Mouse (Mus musculus): ENCODE measurements around the gene Whamm. TPM values are rescaled to one million over a fixed set of nuclear protein-coding genes. Genes with fewer than 3 reads are reported as not detected.
A peak's percentile ranks its signal among the peaks of the same experiment; 100 is the strongest.

Gene Whamm
- polyA plus RNA-seq, 1 experiment from 2014 or later, result 6.2 TPM

GRCm38 (mm10) chr7:81566332-81566731 lies 4.7 kb upstream of the Whamm start:
- Histone ChIP-seq H3K36me3 (no peaks in the 10 kb centered on the region), H3K27ac (no peak overlapping the region), H3K4me2 (no peak overlapping the region), H3K9me3 (no peaks in the 10 kb centered on the region), H3K9ac (no peak overlapping the region), H3K4me1 (replicated peaks) (peaks cover 9% of the 10 kb centered on the region; the same call in 1 of the 2 replicates), H3K27me3 (no peaks in the 10 kb centered on the region), H3K4me3 (no peak overlapping the region)
- ATAC-seq (ENCODE audit: low FRiP score), result no peak
- 86% methylated on average over 4 of the region's 4 CpGs for WGBS

GRCm38 (mm10) chr7:81566892-81567291 lies 4.2 kb upstream of the Whamm start, which contains the start of gene Fsd2:
Gene Fsd2 (minus strand): TSS chr7:81566944.
- H3K4me1 ChIP-seq (replicated peaks), result peaks cover 9% of the 10 kb centered on the region
- ATAC-seq (ENCODE audit: low FRiP score), result no peak
- no peaks in the 10 kb centered on the region for H3K9me3 ChIP-seq
- H3K27me3 ChIP-seq, result no peaks in the 10 kb centered on the region
- no peaks in the 10 kb centered on the region for H3K36me3 ChIP-seq
- H3K4me2 ChIP-seq, result no peak within 1 kb of the TSS
- H3K4me3 ChIP-seq, result no peak within 1 kb of the TSS
- peak within 1 kb of the TSS; percentile 62 for H3K27ac ChIP-seq
- 82% methylated on average over 9 of the region's 9 CpGs for WGBS
- H3K9ac ChIP-seq, result peak within 1 kb of the TSS; percentile 29; the same call in 1 of the 2 replicates

GRCm38 (mm10) chr7:81567396-81567795 lies 3.7 kb upstream of the Whamm start:
- Histone ChIP-seq H3K4me3 (no peak overlapping the region), H3K27ac (no peak overlapping the region), H3K9ac (no peak overlapping the region), H3K4me2 (no peak overlapping the region), H3K36me3 (no peaks in the 10 kb centered on the region), H3K4me1 (replicated peaks) (peaks cover 14% of the 10 kb centered on the region), H3K27me3 (no peaks in the 10 kb centered on the region), H3K9me3 (no peaks in the 10 kb centered on the region)
- 94% methylated on average over 5 of the region's 5 CpGs for WGBS
- ATAC-seq (ENCODE audit: low FRiP score), result no peak

- WGBS, result 100% methylated on average over 1 of the region's 1 CpGs
- H3K4me1 ChIP-seq (replicated peaks), result peaks cover 28% of the 10 kb centered on the region
- H3K9me3 ChIP-seq, result no peaks in the 10 kb centered on the region
- no peak overlapping the region for H3K9ac ChIP-seq
- H3K36me3 ChIP-seq, result peaks cover under 1% of the 10 kb centered on the region; the same call in 1 of the 2 replicates
- no peak overlapping the region for H3K4me3 ChIP-seq
- no peak overlapping the region for H3K27ac ChIP-seq
- no peak for ATAC-seq (ENCODE audit: low FRiP score)
- H3K4me2 ChIP-seq, result no peak overlapping the region
- no peaks in the 10 kb centered on the region for H3K27me3 ChIP-seq
Observed at GRCm38 (mm10) chr7:81569851-81570250, 1.2 kb upstream of the Whamm start.

GRCm38 (mm10) chr7:81570271-81570670 lies 795 bp upstream of the Whamm start:
- Histone ChIP-seq H3K27ac (no peak overlapping the region), H3K4me2 (no peak overlapping the region), H3K4me1 (replicated peaks) (peaks cover 28% of the 10 kb centered on the region), H3K9me3 (no peaks in the 10 kb centered on the region), H3K36me3 (peaks cover 5% of the 10 kb centered on the region; the same call in 1 of the 2 replicates), H3K4me3 (no peak overlapping the region), H3K27me3 (no peaks in the 10 kb centered on the region), H3K9ac (no peak overlapping the region)
- 89% methylated on average over 3 of the region's 3 CpGs for WGBS
- no peak for ATAC-seq (ENCODE audit: low FRiP score)

- no peak overlapping the region for H3K9ac ChIP-seq
- under 1% methylated on average over 5 of the region's 5 CpGs for WGBS
- H3K36me3 ChIP-seq, result peaks cover 9% of the 10 kb centered on the region
- peak overlapping the region; percentile 66 for H3K4me2 ChIP-seq
- no peak for ATAC-seq (ENCODE audit: low FRiP score)
- peaks cover 25% of the 10 kb centered on the region for H3K4me1 ChIP-seq (replicated peaks)
- H3K27ac ChIP-seq, result no peak overlapping the region
- peak overlapping the region; percentile 88 for H3K4me3 ChIP-seq
- no peaks in the 10 kb centered on the region for H3K27me3 ChIP-seq
- H3K9me3 ChIP-seq, result no peaks in the 10 kb centered on the region
Observed at GRCm38 (mm10) chr7:81570752-81571107, 336 bp upstream of the Whamm start.

GRCm38 (mm10) chr7:81571941-81572441 lies 925 bp downstream of the Whamm start:
- H3K36me3 ChIP-seq, result peaks cover 16% of the 10 kb centered on the region
- H3K4me1 ChIP-seq (replicated peaks), result peaks cover 24% of the 10 kb centered on the region
- ATAC-seq (ENCODE audit: low FRiP score), result no peak
- no peaks in the 10 kb centered on the region for H3K9me3 ChIP-seq
- H3K27ac ChIP-seq, result peak overlapping the region; percentile 97
- peak overlapping the region; percentile 66 for H3K4me2 ChIP-seq
- peak overlapping the region; percentile 88 for H3K4me3 ChIP-seq
- peak overlapping the region; percentile 94 for H3K9ac ChIP-seq
- 19% methylated on average over 15 of the region's 15 CpGs for WGBS
- no peaks in the 10 kb centered on the region for H3K27me3 ChIP-seq

GRCm38 (mm10) chr7:81572610-81573268 lies 1.7 kb downstream of the Whamm start:
- ATAC-seq (ENCODE audit: low FRiP score), result no peak
- WGBS, result 81% methylated on average over 6 of the region's 6 CpGs
- H3K9ac ChIP-seq, result peak overlapping the region; percentile 94; the same call in 1 of the 2 replicates
- no peaks in the 10 kb centered on the region for H3K9me3 ChIP-seq
- peak overlapping the region; percentile 88 for H3K4me3 ChIP-seq
- H3K27me3 ChIP-seq, result no peaks in the 10 kb centered on the region
- H3K27ac ChIP-seq, result no peak overlapping the region
- H3K36me3 ChIP-seq, result peaks cover 18% of the 10 kb centered on the region
- peaks cover 24% of the 10 kb centered on the region for H3K4me1 ChIP-seq (replicated peaks)
- H3K4me2 ChIP-seq, result peak overlapping the region; percentile 66

GRCm38 (mm10) chr7:81573397-81573796 lies 2.3 kb downstream of the Whamm start:
- Histone ChIP-seq H3K4me1 (replicated peaks) (peaks cover 24% of the 10 kb centered on the region), H3K27ac (no peak overlapping the region), H3K4me3 (no peak overlapping the region), H3K9me3 (no peaks in the 10 kb centered on the region), H3K36me3 (peaks cover 24% of the 10 kb centered on the region), H3K27me3 (no peaks in the 10 kb centered on the region), H3K9ac (no peak overlapping the region), H3K4me2 (peak overlapping the region; percentile 66; the same call in 1 of the 2 replicates)
- ATAC-seq (ENCODE audit: low FRiP score), result no peak
- WGBS, result 93% methylated on average over 6 of the region's 6 CpGs

- Histone ChIP-seq H3K9ac (no peak overlapping the region), H3K4me2 (peak overlapping the region; percentile 66; the same call in 1 of the 2 replicates), H3K9me3 (no peaks in the 10 kb centered on the region), H3K27ac (no peak overlapping the region), H3K27me3 (no peaks in the 10 kb centered on the region), H3K4me1 (replicated peaks) (peaks cover 24% of the 10 kb centered on the region), H3K4me3 (no peak overlapping the region), H3K36me3 (peaks cover 29% of the 10 kb centered on the region)
- ATAC-seq (ENCODE audit: low FRiP score), result no peak
- WGBS, result 94% methylated on average over 9 of the region's 9 CpGs
Observed at GRCm38 (mm10) chr7:81573821-81574220, 2.8 kb downstream of the Whamm start.

- Histone ChIP-seq H3K36me3 (peaks cover 41% of the 10 kb centered on the region), H3K27ac (no peak overlapping the region), H3K4me1 (replicated peaks) (peaks cover 24% of the 10 kb centered on the region), H3K4me2 (no peak overlapping the region), H3K9me3 (no peaks in the 10 kb centered on the region), H3K27me3 (no peaks in the 10 kb centered on the region), H3K4me3 (no peak overlapping the region), H3K9ac (no peak overlapping the region)
- WGBS, result 91% methylated on average over 10 of the region's 10 CpGs
- ATAC-seq (ENCODE audit: low FRiP score), result no peak
Observed at GRCm38 (mm10) chr7:81575606-81576005, 4.5 kb downstream of the Whamm start.

GRCm38 (mm10) chr7:81577872-81578271 lies 6.8 kb downstream of the Whamm start:
- Histone ChIP-seq H3K27ac (no peak overlapping the region), H3K4me3 (no peak overlapping the region), H3K9ac (no peak overlapping the region), H3K4me2 (no peak overlapping the region), H3K36me3 (peaks cover 41% of the 10 kb centered on the region), H3K4me1 (replicated peaks) (peaks cover 12% of the 10 kb centered on the region), H3K27me3 (no peaks in the 10 kb centered on the region), H3K9me3 (no peaks in the 10 kb centered on the region)
- ATAC-seq (ENCODE audit: low FRiP score), result no peak
- 94% methylated on average over 3 of the region's 3 CpGs for WGBS

GRCm38 (mm10) chr7:81578413-81578812 lies 7.3 kb downstream of the Whamm start:
- Histone ChIP-seq H3K36me3 (peaks cover 41% of the 10 kb centered on the region), H3K27me3 (no peaks in the 10 kb centered on the region), H3K9ac (no peak overlapping the region), H3K4me1 (replicated peaks) (peaks cover 7% of the 10 kb centered on the region), H3K27ac (no peak overlapping the region), H3K9me3 (no peaks in the 10 kb centered on the region), H3K4me2 (no peak overlapping the region), H3K4me3 (no peak overlapping the region)
- whole genome bisulfite sequencing, result 90% methylated on average over 7 of the region's 7 CpGs
- ATAC-seq (ENCODE audit: low FRiP score), result no peak
